Mouse (Mus musculus): ENCODE data around the gene Metrnl. TPM values are rescaled to one million over a fixed set of nuclear protein-coding genes. Genes with fewer than 3 reads are reported as not detected.

Gene Metrnl
- polyA plus RNA-seq, 1 experiment from 2014 or later: 35.4 TPM

- peak overlapping the region; percentile 68 for H3K4me3 ChIP-seq (replicated peaks; ENCODE audit: low read depth, low read length)
- H3K27ac ChIP-seq: peak overlapping the region; percentile 88; the same call in 1 of the 2 replicates
These were observed 2.4 kb downstream of the Metrnl start for GRCm38 (mm10) chr11:121703619-121704215.

DNA sequence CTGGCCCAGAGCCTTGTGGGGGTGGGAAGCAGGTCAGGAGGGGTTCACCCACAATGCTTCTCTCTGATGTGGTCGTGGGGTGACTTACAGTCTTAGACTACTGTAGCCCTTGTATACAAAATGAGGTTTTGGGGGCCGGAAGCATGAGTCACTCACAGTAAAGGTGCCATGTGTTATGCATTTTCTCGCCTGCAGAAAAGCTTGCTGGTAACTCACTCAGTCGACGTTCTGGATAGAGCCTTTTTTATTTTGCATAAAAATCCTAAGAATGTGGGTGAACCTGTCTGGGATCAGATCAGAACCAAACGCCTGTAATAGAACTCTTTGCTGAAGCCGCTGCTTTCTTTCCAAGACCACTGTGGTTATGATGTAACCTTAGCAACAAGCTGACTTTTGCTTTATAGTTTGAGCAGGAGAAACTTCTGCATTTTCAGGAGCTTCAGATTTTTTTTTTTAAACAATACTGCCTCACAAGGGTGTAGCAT, 5.2 kb downstream of the Metrnl start:
- H3K27me3 ChIP-seq (ENCODE audit: insufficient read depth, low read length): no peaks in the 10 kb centered on the region
- H3K4me3 ChIP-seq (replicated peaks; ENCODE audit: low read depth, low read length): no peak overlapping the region
- no peak overlapping the region for H3K9ac ChIP-seq (ENCODE audit: low read depth, low read length)
- TF ChIP-seq CTCF (IDR thresholded peaks at IDR 0.05; ENCODE audit: low read depth): no peak
- no peak overlapping the region for H3K27ac ChIP-seq
- no peaks in the 10 kb centered on the region for H3K36me3 ChIP-seq (ENCODE audit: insufficient read depth, low read length)
- no peak for ATAC-seq (replicated peaks; ENCODE audit: low FRiP score, low read depth)
- H3K4me2 ChIP-seq (ENCODE audit: low read length): no peak overlapping the region
- H3K9me3 ChIP-seq (replicated peaks; ENCODE audit: low read length): no peaks in the 10 kb centered on the region
- 31% methylated on average over 7 of the region's 7 CpGs for WGBS
- DNase-seq (ENCODE audit: low spot score): peak; percentile 56
- H3K4me1 ChIP-seq (replicated peaks; ENCODE audit: insufficient read depth, low read length): peaks cover under 1% of the 10 kb centered on the region; the same call in 1 of the 2 replicates

More at GRCm38 (mm10) chr11:121703619-121704215, 2.4 kb downstream of the Metrnl start:
- WGBS: 11% methylated on average over 16 of the region's 16 CpGs
- Histone ChIP-seq H3K4me2 (ENCODE audit: low read length) (peak overlapping the region; percentile 97), H3K4me1 (replicated peaks; ENCODE audit: insufficient read depth, low read length) (no peaks in the 10 kb centered on the region; the same call in 1 of the 2 replicates), H3K9me3 (replicated peaks; ENCODE audit: low read length) (no peaks in the 10 kb centered on the region), H3K9ac (ENCODE audit: low read depth, low read length) (peak overlapping the region; percentile 73), H3K36me3 (ENCODE audit: insufficient read depth, low read length) (no peaks in the 10 kb centered on the region), H3K27me3 (ENCODE audit: insufficient read depth, low read length) (no peaks in the 10 kb centered on the region)
- DNase-seq (ENCODE audit: low spot score) (peak; percentile 22), ATAC-seq (replicated peaks; ENCODE audit: low FRiP score, low read depth) (no peak)
- no peak for TF ChIP-seq CTCF (IDR thresholded peaks at IDR 0.05; ENCODE audit: low read depth)

- Histone ChIP-seq H3K4me2 (ENCODE audit: low read length) (no peak overlapping the region), H3K4me3 (replicated peaks; ENCODE audit: low read depth, low read length) (no peak overlapping the region), H3K27me3 (ENCODE audit: insufficient read depth, low read length) (no peaks in the 10 kb centered on the region), H3K9ac (ENCODE audit: low read depth, low read length) (no peak overlapping the region), H3K27ac (no peak overlapping the region), H3K9me3 (replicated peaks; ENCODE audit: low read length) (no peaks in the 10 kb centered on the region), H3K36me3 (ENCODE audit: insufficient read depth, low read length) (no peaks in the 10 kb centered on the region), H3K4me1 (replicated peaks; ENCODE audit: insufficient read depth, low read length) (0 out of 2 replicates have a peak, but pooled peaks cover 3% of the 10 kb centered on the region)
- TF ChIP-seq CTCF (IDR thresholded peaks at IDR 0.05; ENCODE audit: low read depth): no peak
- WGBS: 71% methylated on average over 4 of the region's 4 CpGs
- DNase-seq (ENCODE audit: low spot score): no peak
- ATAC-seq (replicated peaks; ENCODE audit: low FRiP score, low read depth): no peak
These were observed 7.9 kb downstream of the Metrnl start for GRCm38 (mm10) chr11:121709278-121709677.

DNA sequence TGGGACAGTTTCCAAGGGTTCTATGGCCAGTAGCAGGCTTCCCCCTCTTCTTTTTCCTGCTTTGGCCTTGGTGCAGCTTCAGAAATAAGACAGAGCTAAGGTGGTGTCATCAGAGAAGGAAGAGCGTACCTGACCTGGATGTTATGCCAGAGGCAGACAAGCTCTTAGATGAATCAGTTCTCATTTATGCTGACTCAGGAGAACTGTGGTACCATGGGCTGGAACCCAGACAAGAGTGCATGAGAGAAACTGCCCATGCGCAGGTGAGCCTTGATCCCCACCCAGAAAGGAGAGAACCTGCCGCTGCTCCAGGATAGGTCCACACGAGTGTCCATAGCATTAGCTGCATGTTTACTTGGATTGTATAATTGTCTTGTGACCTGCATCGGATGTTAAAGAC, 8.9 kb downstream of the Metrnl start:
- DNase-seq (ENCODE audit: low spot score) (no peak), ATAC-seq (replicated peaks; ENCODE audit: low FRiP score, low read depth) (no peak)
- H3K36me3 ChIP-seq (ENCODE audit: insufficient read depth, low read length): 0 out of 2 replicates have a peak, but pooled peaks cover 3% of the 10 kb centered on the region
- H3K9me3 ChIP-seq (replicated peaks; ENCODE audit: low read length): no peaks in the 10 kb centered on the region
- H3K9ac ChIP-seq (ENCODE audit: low read depth, low read length): no peak overlapping the region
- H3K27ac ChIP-seq: no peak overlapping the region
- no peaks in the 10 kb centered on the region for H3K27me3 ChIP-seq (ENCODE audit: insufficient read depth, low read length)
- H3K4me3 ChIP-seq (replicated peaks; ENCODE audit: low read depth, low read length): no peak overlapping the region
- TF ChIP-seq CTCF (IDR thresholded peaks at IDR 0.05; ENCODE audit: low read depth): no peak
- WGBS: 95% methylated on average over 5 of the region's 5 CpGs
- H3K4me2 ChIP-seq (ENCODE audit: low read length): no peak overlapping the region
- H3K4me1 ChIP-seq (replicated peaks; ENCODE audit: insufficient read depth, low read length): 0 out of 2 replicates have a peak, but pooled peaks cover 3% of the 10 kb centered on the region

- no peak for TF ChIP-seq CTCF (IDR thresholded peaks at IDR 0.05; ENCODE audit: low read depth)
- H3K9me3 ChIP-seq (replicated peaks; ENCODE audit: low read length): no peaks in the 10 kb centered on the region
- WGBS: 89% methylated on average over 6 of the region's 6 CpGs
- H3K36me3 ChIP-seq (ENCODE audit: insufficient read depth, low read length): peaks cover 11% of the 10 kb centered on the region; the same call in 1 of the 2 replicates
- no peak overlapping the region for H3K9ac ChIP-seq (ENCODE audit: low read depth, low read length)
- H3K4me1 ChIP-seq (replicated peaks; ENCODE audit: insufficient read depth, low read length): 0 out of 2 replicates have a peak, but pooled peaks cover 3% of the 10 kb centered on the region
- no peak for ATAC-seq (replicated peaks; ENCODE audit: low FRiP score, low read depth)
- no peak overlapping the region for H3K4me3 ChIP-seq (replicated peaks; ENCODE audit: low read depth, low read length)
- H3K4me2 ChIP-seq (ENCODE audit: low read length): no peak overlapping the region
- DNase-seq (ENCODE audit: low spot score): no peak
- no peak overlapping the region for H3K27ac ChIP-seq
- H3K27me3 ChIP-seq (ENCODE audit: insufficient read depth, low read length): no peaks in the 10 kb centered on the region
These were observed 11.6 kb downstream of the Metrnl start for GRCm38 (mm10) chr11:121712987-121713386.

DNA sequence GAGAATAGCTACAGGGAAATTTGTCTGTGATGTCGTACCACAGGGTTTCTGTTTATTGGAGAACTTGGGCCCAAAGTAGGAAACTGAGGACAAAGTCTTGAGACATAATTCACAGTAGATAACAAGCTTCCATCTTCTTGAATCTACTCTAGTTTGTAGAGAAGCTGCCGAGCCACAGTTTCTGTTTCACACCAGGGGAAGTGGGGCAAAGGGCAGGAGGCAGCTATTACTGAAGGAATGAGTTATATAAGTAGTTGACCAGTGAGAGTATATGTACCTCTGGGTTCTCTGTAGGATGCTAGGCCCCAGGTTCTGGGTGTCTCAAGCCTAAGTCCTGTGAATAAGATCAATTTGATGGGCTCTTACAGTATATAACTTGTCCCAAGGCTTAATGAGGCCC, 12.2 kb downstream of the Metrnl start:
- 0 out of 2 replicates have a peak, but pooled peaks cover 3% of the 10 kb centered on the region for H3K4me1 ChIP-seq (replicated peaks; ENCODE audit: insufficient read depth, low read length)
- H3K27ac ChIP-seq: no peak overlapping the region
- no peak overlapping the region for H3K9ac ChIP-seq (ENCODE audit: low read depth, low read length)
- H3K9me3 ChIP-seq (replicated peaks; ENCODE audit: low read length): no peaks in the 10 kb centered on the region
- no peak overlapping the region for H3K4me2 ChIP-seq (ENCODE audit: low read length)
- 82% methylated on average over 2 of the region's 2 CpGs for WGBS
- no peak for TF ChIP-seq CTCF (IDR thresholded peaks at IDR 0.05; ENCODE audit: low read depth)
- no peak for ATAC-seq (replicated peaks; ENCODE audit: low FRiP score, low read depth)
- H3K36me3 ChIP-seq (ENCODE audit: insufficient read depth, low read length): peaks cover 11% of the 10 kb centered on the region; the same call in 1 of the 2 replicates
- DNase-seq (ENCODE audit: low spot score): no peak
- H3K4me3 ChIP-seq (replicated peaks; ENCODE audit: low read depth, low read length): no peak overlapping the region
- H3K27me3 ChIP-seq (ENCODE audit: insufficient read depth, low read length): no peaks in the 10 kb centered on the region

Data from kidney, postnatal 0 days (tissue).